Mouse (Mus musculus) liver, adult 2 months (tissue): ENCODE results near the gene Kirrel.

Source experiments
- CTCF ChIP-seq: fragments of 200-500 bp; IDR thresholded peaks from 2 replicates; pipeline ENCODE4 v1.5.1; 2011; ENCODE audit warnings: low read depth, low read length, control low read depth
- POLR2A ChIP-seq: fragments of 200-500 bp; IDR thresholded peaks from 2 replicates; pipeline ENCODE4 v1.6.1; 2011; ENCODE audit warnings: low read length, control low read depth; ENCODE audit not compliant: insufficient read depth; ENCODE audit errors: extremely low read depth

GRCm38 (mm10) chr3:87034061-87034460 is 140.5 kb downstream of the Kirrel start:
- no peak for TF ChIP-seq CTCF
- no peak for TF ChIP-seq POLR2A
